Mouse (Mus musculus): Measurements from ENCODE around the gene Ski.

Gene Ski

DNA sequence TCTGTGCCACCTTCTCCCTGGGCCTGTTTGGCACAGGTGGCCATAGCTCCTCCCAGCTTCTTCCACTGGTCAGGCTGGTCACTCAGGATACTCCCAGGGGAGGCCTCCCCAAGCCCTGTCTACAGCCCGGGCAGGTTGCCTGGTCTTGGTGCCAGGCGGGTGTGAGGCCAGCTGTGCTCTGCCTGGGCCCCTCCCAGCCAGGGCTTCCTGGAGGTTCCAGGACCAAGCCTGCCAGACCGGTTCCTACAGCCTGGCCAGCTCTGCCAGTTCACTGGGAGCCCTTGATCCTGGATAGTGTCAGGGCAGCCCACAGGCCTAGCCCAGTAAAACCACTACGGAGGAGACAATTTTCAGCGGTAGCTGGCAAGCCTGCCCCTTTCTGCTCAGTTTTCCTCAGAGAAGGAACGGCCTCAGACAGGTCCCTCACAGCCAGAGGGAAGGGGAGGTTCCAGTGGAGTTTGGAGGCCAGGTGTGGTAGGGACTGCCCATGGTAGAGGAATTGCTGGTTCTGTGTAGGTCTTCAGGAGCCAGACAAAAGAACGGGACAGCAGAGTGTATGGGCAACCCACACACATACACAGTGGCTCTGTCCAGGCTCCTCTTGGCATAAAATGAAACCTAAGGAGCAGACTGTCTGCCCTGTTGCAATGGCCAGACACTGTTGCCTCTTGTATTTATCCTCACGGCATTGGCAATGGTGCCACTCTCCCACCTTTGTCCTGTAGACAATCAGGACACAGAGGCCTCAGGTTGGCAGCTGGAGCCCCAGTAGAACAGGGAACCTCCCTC is 73.3 kb downstream of the Ski start:
- no peak for DNase-seq

DNA sequence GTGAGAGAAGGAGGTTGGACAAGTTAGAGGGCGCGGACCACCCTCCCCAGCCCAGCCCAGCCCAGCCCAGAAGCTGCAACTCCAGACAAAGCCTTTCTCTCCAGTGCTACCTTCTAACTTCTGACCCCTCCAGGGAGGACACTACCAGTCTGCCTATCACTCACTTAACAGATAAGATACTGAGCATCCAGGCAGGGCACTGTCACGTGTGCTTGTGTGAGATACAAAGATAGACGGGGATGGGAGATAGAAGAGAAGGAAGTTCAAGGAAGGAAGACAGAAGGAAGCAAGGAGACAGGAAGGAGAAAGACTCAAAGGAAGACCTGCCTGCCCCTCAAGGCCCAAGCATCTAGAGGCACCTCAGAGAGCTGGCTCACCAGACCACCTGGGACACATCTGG is 73.9 kb downstream of the Ski start:
- no peak for DNase-seq

DNA sequence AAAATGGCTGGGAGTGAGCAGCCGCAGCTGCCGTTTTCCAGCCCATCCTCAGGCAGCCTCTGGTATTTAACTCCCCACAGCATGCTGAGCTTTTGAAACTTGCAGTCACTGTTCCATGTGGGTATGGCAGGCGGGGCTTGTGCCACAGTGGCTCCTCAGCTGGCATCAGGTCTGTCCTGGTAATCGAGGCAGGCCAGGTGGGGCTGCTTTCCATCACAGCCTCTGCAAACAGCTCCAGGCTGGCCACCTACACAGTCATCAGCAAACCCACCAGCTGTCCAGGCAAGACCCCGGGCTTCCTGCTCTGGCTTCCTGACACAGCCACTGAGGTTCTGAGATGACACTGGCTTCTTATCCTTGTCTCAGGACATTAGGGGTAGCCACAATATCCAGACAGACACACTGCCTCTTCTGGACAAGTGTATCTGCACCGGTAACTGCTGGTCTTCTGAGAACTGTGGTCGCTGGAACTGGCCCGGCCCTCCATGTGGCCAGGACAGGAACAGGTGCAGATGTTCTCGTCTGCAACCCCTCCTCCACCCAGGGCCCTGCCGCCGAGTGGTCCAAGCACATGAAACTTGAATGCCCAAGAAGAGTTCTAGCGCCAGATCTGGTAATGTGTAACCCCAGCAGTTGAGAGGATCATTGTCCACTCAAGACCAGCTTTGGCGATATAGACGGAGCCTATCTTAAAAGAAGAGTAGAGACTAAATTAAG is 76.1 kb downstream of the Ski start:
- DNase-seq = no peak

DNA sequence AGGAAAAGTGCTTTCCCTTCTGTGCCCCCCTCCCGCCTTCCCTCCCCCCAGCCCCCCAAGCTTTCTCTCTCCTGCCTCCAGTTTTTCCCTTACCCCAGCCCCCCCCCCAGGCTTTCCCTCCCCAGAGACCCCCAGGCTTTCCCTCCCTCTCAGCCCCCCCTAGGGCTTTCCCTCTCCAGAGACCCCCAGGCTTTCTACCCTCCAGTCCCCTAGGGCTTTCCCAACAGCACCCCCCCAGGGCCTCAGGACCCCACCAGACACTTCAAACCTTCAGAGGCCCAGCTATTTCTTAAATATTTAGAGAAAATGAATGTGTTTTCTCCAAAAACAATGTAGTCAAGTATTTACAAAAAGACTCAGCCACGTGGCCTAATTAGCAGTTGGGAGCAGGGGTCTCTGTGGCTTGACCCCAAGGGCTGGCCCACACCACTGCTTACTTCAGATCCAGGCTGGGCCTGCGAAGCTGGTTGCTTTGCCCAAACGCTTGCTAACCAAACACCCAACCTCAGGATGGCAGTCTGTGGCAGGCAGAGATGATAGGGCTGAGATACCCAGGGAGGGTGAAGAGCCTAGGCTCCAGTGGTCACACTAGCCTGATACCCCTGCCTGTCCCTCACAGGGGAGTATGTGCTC is 77.7 kb downstream of the Ski start:
- no peak for DNase-seq

DNA sequence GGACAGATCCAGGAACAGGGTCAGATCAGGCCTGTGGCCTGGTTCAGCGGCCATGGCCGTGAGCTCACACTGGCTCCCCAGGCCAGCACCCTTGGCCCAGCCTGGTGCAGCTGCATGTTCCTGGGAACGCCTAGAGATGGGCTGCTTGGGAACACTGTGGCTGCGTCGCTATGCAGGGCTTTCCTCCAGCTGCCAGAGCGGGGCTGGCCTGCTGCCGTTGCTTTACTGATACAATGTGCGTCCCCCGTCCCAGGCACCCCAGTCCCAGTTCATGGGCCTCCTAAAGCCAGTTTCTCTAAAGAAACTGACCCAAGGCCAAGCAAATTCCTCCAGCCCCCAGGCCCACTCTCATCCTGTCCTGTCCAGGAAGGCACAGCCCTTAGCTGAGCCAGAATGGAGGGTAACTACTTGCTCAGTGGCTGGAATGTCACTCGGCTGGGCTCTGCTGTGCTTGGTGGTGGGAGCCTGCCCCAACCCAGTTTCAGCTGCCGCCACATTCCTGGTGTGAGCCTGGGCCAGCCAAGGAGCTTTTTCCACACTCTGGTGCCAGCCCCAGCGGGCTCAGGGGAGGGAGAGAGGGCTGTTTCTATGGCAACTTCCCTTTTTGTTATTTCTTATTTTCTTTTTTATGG is 78.4 kb downstream of the Ski start:
- no peak for DNase-seq

DNA sequence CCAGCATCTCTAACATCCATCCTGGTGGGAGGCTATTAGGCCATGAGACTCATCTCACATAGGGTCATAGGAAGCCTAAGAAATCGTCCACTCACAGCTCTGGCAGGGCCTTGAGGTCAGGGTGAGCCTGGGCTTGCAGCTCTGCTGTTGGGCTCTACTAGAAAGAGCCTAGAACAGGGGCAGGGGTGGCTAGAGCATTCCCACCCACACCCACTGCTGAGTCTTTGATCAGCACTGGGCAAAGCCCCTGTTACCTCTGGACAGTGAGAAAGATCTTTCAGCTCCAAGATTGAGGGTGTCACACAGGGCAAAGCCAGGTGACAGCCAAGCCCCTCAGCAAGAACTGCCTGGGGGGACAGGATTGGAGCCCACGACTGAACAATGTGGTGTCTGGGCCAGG is 79.0 kb downstream of the Ski start:
- no peak for DNase-seq

DNA sequence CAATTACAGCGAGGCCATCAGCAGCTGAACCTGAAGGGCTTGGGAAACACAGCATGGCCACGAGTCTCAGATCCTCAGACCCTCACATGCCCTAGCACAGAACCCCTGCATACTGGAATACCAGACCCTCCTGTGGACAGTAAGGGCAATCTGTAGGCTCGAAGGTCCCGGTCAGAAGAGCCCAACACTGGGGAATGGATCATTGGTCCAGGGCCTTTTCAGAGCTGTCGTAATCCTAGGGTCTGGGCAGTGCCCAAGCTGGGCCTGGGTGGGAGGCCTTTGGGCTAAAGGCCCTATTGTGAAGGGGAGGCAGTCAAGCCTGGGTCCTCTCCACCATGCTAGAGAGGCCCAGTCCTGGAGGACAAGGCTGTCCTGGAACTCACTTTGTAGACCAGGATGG is 79.6 kb downstream of the Ski start:
- DNase-seq = no peak

DNA sequence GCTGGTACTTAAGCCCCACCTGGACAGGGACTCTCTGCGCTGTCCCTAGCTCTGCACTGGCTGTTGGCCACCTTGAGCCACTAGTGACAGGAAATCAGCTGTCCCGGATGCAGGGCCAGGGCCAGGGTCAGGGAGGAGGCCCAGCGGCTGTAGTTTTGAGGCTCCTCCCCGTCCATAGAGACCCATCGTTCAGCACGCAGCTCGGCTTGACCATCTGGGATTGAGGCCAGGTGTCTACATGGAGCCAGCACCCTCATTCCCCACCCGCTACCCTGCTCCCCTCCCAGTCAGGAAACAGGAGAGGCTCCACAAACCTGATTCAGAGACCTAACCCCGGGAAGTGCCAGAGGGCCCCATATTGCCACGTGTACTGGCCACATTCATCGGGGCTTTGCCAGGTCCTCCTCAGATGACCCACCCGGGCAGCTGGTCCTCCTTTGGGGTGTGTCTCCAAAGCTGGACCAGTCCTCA is 81.6 kb downstream of the Ski start:
- DNase-seq = no peak

DNA sequence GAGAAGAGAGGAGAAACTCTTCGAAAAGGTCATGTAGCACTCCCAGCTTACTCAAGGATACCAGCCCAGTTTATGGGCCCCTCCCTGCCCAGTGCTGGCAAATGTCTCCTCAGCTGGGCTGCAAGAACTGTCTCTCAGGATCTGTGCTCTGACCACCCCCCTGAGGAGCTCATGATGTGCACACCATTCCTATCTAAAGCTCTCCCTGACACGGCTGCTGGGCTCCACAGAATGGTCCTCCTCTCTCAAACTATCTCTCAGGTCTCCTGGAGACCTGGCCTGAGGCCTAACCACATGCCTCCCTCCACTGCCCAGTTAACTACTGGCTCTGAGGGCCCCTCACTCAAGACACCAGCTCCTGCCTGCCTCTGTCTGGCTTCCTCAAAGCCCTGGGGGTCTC is 82.2 kb downstream of the Ski start:
- no peak for DNase-seq

DNA sequence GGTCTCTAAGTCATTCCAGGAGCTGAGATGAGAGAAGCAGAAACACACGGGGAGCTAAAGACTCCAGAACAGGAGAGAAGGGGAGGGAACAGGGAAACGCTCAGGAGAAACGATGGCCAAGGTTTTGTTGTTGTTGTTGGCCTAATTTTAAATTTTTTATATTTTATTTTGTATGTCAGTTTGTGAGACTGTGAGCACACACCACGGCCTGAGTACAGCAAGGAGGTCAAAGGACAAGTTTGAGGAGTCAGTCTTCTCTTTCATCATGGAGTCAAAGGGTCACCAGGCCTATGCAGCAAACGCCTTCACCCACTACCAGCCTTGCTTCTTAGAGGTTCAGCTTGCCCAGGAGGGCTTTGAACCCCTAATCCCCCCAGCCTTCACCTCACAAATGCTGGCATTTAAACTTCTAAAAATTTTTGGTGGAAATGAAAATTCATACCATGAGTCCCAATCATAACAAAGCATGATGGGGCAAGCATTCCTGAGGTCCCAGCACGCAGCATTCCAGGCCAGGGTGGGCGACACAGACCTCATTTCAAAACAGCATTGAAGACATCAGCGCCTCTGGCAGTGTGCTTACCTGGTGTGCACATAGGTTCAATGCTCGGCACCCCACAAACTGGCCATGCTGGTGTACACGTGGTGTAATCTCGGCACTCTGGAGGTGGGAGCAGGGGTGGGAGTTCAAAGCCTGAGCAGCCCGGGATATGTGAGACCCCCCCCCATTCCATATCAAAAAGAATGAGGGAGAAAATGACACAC is 82.9 kb downstream of the Ski start:
- DNase-seq = no peak

DNA sequence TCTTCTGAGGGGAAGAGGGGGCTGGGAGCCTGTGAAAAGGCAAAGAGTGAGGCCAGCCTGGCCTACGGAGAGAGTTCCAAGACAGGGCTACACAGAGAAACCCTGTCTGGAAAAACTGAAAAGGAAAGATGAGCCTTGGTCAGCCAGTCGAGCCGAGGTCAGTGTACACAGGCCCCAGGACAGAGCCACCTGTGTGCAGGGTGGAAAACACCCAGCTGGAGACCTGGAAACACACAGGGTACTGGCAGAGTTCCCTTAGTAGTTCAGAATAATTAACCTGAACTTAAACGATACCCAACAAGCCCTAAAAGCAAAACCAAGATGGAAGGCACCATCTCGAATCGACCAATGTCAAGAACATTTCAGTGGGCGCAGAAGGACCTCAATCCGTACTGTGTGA is 83.9 kb downstream of the Ski start:
- no peak for DNase-seq

DNA sequence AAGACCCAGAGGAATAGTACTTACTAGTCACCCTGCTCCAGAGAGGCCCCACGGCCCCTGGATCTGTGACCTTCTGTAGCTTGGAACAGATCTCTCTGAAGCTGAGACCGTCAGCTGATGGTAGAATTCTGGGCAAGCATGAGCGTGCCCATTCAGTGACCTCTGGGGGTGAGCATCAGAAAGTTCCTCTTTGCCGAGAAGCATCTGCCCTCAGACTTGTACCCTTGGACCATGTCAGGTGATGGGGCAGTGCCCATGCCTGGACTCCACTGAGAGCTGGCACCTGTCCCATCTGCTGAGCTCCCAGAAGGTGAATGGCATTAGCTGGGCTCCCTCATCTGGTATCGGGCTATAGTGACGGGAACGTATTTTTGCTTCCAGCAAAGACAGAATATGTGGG is 84.5 kb downstream of the Ski start:
- DNase-seq = no peak

DNA sequence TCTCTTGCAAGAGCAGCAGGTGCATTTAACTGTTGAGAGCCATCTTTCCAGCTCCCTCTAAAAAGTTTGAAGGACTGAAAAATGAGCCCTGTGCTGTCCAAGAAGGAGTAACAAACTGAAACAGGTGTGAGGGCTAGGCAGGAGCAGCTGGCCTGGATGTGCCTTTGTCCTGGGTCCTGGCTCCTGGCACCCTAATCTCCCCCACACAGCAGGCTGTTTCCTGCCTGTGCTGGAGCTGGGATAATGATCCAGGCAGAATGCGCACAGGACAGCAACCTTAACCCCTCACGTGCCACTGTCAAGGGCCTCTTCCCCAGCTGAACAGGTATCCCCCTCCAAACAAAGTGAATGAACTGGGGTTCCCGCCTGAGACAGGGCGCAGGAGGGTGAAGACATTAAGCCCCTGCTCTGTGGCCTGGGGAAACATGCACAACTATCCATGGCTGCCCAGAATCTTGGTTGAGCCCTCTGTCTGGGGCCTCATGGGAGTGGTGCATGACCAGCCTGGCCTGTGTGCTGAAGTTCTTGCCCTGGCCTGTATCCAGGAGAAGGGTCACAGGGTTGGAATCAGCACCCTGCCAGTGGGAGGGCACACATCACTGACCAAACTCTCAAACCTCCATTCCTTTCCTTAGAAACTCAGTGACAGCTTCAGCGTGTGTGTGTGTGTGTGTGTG is 86.3 kb downstream of the Ski start:
- DNase-seq = no peak

DNA sequence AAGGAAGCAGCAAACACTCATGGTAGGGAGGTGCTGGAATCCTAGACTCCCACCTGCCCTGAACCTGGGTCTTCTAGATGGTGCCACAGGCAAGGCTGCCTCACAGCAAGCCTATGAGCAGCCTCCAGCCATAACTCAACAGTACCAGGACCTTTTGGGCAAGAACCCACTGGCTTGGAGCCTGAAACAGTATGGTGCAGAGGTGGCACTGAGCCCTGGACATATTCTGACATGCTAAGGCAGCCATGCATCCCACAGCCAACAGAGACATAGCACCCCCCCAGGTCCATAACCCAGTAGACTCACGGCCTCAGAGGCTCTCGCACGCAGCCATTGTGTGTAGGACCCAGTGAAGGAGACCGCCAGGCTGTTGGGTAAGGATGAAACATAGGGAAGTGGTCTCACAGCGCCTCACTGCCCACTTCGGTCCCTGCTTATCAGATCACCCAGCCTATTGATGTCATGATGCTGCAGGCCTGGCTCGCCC is 87.7 kb downstream of the Ski start:
- no peak for DNase-seq

DNA sequence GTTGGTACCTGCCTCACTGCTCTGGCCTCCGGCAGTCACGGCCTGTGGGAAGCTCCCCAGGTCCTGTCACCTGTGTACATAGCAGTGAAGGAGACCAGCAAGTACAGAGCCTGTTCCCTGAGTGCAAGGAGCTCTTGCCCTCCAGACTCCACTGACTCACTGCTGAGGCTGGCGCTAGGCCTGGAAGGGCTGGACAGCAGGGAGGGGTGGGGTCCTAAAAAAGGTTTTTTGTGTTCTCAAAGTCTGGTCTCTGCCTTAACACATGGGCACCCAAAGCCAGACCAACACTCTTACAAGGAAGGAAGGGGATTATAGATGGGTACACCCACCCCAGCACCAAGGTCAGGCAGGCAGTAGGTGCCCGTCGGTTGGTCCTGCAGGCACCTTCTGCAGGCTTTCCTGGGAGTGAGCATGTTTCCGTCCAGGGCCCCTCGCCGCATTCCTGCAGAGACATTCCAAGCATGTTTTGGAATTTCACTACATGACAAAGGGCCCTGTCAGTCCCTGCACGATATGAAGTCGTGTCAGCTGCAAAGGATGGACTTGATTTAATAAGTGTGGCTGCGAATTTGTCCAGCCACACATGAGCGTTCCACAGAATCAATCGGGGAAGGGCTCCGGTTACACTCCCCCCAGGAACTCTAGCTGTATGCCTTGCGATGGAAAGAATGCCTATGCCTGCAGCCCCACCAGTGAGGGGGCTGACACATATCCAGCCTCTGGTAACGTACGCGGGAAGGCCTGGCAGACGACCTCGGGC is 88.6 kb downstream of the Ski start:
- no peak for DNase-seq

DNA sequence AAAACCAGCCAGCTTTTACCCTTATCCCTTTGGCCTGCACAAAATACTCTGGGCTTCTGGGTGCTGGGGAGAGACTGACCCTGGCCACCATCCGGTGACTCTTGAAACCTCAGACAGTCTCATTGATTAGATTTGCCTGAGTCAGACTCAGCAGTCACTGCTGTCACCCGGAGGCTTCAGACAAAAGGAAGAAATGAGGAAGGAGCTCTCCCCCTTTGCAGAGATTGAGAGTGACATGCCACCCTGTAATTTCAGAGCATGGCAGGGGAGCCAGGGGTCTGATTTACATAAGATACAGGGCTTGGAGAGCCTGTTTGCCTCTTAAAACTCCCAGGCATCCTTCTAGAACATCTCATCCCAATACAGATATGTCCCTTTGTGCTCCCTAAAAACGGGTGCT is 89.2 kb downstream of the Ski start:
- no peak for DNase-seq

DNA sequence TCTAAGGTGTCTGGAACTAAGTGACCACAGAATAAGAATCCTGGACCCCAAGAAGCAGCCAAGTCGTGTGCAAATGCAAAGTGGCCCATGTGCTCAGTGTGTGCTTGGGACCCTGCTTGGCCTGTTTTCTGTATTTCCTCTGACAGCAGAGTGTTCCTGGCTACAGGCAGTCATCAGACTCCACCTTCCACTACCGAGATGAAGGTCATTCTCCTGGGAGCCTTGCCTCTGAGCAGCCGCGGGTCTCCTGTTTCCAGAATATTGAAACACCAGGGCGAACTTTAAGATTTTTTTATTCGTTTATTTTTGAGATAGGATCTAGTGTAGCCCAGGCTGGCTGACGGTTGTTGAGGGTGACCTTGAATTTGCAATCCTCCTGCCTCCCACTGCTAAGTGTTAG is 91.8 kb downstream of the Ski start:
- DNase-seq = no peak

DNA sequence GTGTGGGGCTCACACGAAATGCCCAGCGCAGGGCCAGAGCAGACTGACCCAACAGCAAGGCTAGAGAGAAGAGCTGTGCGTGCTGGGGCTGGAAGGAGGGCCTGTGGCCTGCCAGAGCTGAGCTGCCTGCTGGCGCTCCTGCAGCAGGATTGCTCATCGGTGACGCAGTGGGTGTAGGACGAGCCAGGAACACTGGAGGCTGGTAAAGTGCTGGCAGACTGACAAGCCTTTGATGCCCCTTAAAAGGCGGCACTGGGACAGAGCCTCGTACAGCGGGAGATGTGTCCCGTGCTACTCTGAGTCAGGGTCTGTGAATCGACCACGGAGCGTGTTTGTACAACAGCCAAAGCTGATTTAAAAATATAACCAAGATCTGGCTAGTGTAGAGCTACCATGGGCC is 92.4 kb downstream of the Ski start:
- no peak for DNase-seq

DNA sequence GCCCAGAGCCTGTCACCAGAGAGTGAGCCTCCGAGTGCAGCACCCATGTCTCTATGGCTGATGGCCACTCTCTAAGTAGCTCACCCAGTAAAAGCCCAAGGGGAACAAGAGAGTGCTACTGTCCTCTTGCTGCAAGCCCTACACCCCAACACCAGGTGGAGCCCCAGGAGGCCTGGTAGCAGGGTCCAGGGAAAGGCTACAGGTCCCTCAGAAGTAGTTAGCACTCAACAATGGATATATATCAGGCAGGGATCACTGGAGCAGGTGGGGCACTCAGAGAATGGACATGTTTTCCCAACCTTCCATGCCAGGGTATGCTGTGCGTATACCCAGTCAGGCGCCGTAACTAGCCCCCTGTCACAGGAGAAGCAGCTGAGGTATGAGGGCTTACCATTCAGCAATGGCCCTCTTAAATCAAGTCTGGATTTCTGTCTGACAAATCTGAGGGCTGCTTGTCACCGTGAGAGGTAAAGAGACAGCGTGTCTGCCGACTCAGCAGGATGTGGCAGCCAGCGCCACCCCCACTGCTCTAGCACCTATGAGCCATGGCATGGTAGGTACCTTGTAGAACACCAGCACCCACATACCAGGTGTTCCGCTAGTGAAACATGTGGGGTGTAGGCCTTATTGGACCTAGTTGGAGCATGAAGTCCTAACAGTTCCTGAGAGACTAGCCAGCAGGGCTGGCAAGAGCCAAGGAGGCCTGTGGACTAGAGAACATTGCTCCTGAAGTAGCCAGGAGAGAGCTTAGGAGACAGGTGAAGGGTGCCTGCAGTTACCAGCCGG is 93.1 kb downstream of the Ski start:
- peak; percentile 72 for DNase-seq

DNA sequence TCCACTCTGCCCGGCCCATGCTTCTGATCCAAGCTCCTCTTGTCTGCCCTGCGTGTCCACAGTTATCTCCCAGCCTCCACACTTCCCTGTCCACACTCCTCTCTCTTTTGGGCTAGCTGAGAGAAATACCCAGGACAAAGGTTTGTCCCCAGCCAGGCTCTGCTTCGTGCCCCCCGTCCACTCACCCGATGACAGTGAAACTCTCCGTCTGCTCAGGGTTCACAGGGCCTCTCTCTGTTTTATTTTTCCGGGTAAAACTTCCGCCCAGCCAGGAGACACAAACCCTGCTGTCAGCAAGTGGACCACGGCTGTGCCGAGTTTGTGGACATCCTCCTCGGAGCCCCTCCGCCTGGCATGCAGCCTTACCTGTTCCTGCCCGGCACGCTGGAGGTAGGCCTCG is 94.0 kb downstream of the Ski start:
- DNase-seq = no peak

Measured in thymus, postnatal 4 days (tissue).